Mouse (Mus musculus): ENCODE results near the gene Mxd3. TPM values are rescaled to one million over a fixed set of nuclear protein-coding genes. Genes with fewer than 3 reads are reported as not detected.
A peak's percentile ranks its signal among the peaks of the same experiment; 100 is the strongest.

Mxd3 gene
- total and polyA plus RNA-seq, 3 experiments: 3.9 to 9.3 TPM; not detected in 1

GRCm38 (mm10) chr13:55361145-55361544 lies 31.5 kb upstream of the Mxd3 start:
- Histone ChIP-seq H3K27ac (ENCODE audit: control insufficient read depth, low read depth, low read length) (no peak overlapping the region), H3K9ac (ENCODE audit: control insufficient read depth, low read depth, low read length, poor library complexity, severe bottlenecking) (peak overlapping the region; percentile 88)

GRCm38 (mm10) chr13:55346745-55347144 lies 17.1 kb upstream of the Mxd3 start:
- no peak overlapping the region for H3K27ac ChIP-seq (ENCODE audit: control insufficient read depth, low read depth, low read length)
- H3K4me1 ChIP-seq (ENCODE audit: control insufficient read depth in 1 of 2, insufficient read depth in 2 of 2, low read length in 2 of 2): no peaks in the 10 kb centered on the region
- H3K79me2 ChIP-seq (ENCODE audit: control insufficient read depth, insufficient read depth, low read length, poor library complexity): no peaks in the 10 kb centered on the region
- H3K36me3 ChIP-seq (ENCODE audit: control insufficient read depth in 1 of 2, insufficient read depth in 2 of 2, low read length in 2 of 2): peaks cover 0 to 9% of the 10 kb centered on the region in 2 experiments; a peak in 2 of 4 replicates
- no peak overlapping the region for H3K9ac ChIP-seq (ENCODE audit: control insufficient read depth, low read depth, low read length, poor library complexity, severe bottlenecking)
- no peak overlapping the region for H3K4me3 ChIP-seq (ENCODE audit: control insufficient read depth in 1 of 2, insufficient read depth in 1 of 2, low read depth in 2 of 2, low read length in 2 of 2)
- no peak for DNase-seq (ENCODE audit: low read depth, low spot score)
- no peak for TF ChIP-seq E2F4 (IDR thresholded peaks at IDR 0.05; ENCODE audit: borderline replicate concordance, low read depth, low read length)
- no peak for TF ChIP-seq HCFC1 (IDR thresholded peaks at IDR 0.05; ENCODE audit: low read depth, low read length)
- no peak for TF ChIP-seq MXI1 (IDR thresholded peaks at IDR 0.05; ENCODE audit: low read depth, low read length)
- TF ChIP-seq EP300 (IDR thresholded peaks at IDR 0.05; ENCODE audit: low read depth in 1 of 2, low read length in 2 of 2): no peak
- no peak for TF ChIP-seq POLR2AphosphoS5 (IDR thresholded peaks at IDR 0.05; ENCODE audit: borderline replicate concordance, low read depth, low read length)
- no peak for TF ChIP-seq ZC3H11A (IDR thresholded peaks at IDR 0.05; ENCODE audit: low read depth, low read length)
- no peak for TF ChIP-seq GABPA (IDR thresholded peaks at IDR 0.05; ENCODE audit: low read depth, low read length)
- no peak for TF ChIP-seq MAZ (IDR thresholded peaks at IDR 0.05; ENCODE audit: low read depth, low read length)
- no peak for TF ChIP-seq ZNF384 (IDR thresholded peaks at IDR 0.05; ENCODE audit: low read depth, low read length)
- no peak for TF ChIP-seq RCOR1 (IDR thresholded peaks at IDR 0.05; ENCODE audit: low read depth, low read length)
- TF ChIP-seq UBTF (IDR thresholded peaks at IDR 0.05; ENCODE audit: borderline replicate concordance, insufficient read depth, low read depth, low read length): no peak
- TF ChIP-seq MYB (IDR thresholded peaks at IDR 0.05; ENCODE audit: low read depth, low read length): no peak
- no peak for TF ChIP-seq CTCF (IDR thresholded peaks at IDR 0.05 in 2 of 3, conservative IDR thresholded peaks at IDR 0.05 in 1 of 3; ENCODE audit: control insufficient read depth in 1 of 3, insufficient read depth in 1 of 3, low read depth in 2 of 3, low read length in 3 of 3, poor library complexity in 1 of 3, severe bottlenecking in 1 of 3)
- no peaks in the 10 kb centered on the region for H3K27me3 ChIP-seq (ENCODE audit: control insufficient read depth in 1 of 2, insufficient read depth in 2 of 2, low read length in 2 of 2)
- no peaks in the 10 kb centered on the region for H3K9me3 ChIP-seq (replicated peaks; ENCODE audit: insufficient read depth, low read length)

More at GRCm38 (mm10) chr13:55361145-55361544, 31.5 kb upstream of the Mxd3 start:
- peaks cover 10 to 28% of the 10 kb centered on the region in 2 experiments for H3K4me1 ChIP-seq (ENCODE audit: control insufficient read depth in 1 of 2, insufficient read depth in 2 of 2, low read length in 2 of 2)
- H3K79me2 ChIP-seq (ENCODE audit: control insufficient read depth, insufficient read depth, low read length, poor library complexity): peaks cover 55% of the 10 kb centered on the region
- H3K36me3 ChIP-seq (ENCODE audit: control insufficient read depth in 1 of 2, insufficient read depth in 2 of 2, low read length in 2 of 2): peaks cover 8 to 29% of the 10 kb centered on the region in 2 experiments
- H3K9me3 ChIP-seq (replicated peaks; ENCODE audit: insufficient read depth, low read length): no peaks in the 10 kb centered on the region
- no peaks in the 10 kb centered on the region for H3K27me3 ChIP-seq (ENCODE audit: control insufficient read depth in 1 of 2, insufficient read depth in 2 of 2, low read length in 2 of 2)
- no peak for TF ChIP-seq UBTF (IDR thresholded peaks at IDR 0.05; ENCODE audit: borderline replicate concordance, insufficient read depth, low read depth, low read length)
- TF ChIP-seq ZNF384 (IDR thresholded peaks at IDR 0.05; ENCODE audit: low read depth, low read length): no peak
- TF ChIP-seq TAL1 (IDR thresholded peaks at IDR 0.05; ENCODE audit: low read length): no peak
- no peak for TF ChIP-seq HCFC1 (IDR thresholded peaks at IDR 0.05; ENCODE audit: low read depth, low read length)
- TF ChIP-seq MAFK (IDR thresholded peaks at IDR 0.05; ENCODE audit: borderline replicate concordance, low read depth, low read length): no peak
- no peak for TF ChIP-seq CHD1 (IDR thresholded peaks at IDR 0.05; ENCODE audit: low read depth, low read length)
- no peak for TF ChIP-seq NELFE (IDR thresholded peaks at IDR 0.05; ENCODE audit: low read depth, low read length)
- no peak for TF ChIP-seq ELF1 (IDR thresholded peaks at IDR 0.05; ENCODE audit: low read depth, low read length)
- no peak for TF ChIP-seq MAX (IDR thresholded peaks at IDR 0.05; ENCODE audit: low read length)
- TF ChIP-seq ETS1 (IDR thresholded peaks at IDR 0.05; ENCODE audit: low read depth, low read length): no peak
- DNase-seq (ENCODE audit: low read depth, low spot score): no peak
- H3K4me3 ChIP-seq (ENCODE audit: control insufficient read depth in 1 of 2, insufficient read depth in 1 of 2, low read depth in 2 of 2, low read length in 2 of 2): peak overlapping the region; percentile 79 to 91

All from MEL (cell line).